ENCODE assay signal across 11 mouse cellular contexts in the genomic region with DNA sequence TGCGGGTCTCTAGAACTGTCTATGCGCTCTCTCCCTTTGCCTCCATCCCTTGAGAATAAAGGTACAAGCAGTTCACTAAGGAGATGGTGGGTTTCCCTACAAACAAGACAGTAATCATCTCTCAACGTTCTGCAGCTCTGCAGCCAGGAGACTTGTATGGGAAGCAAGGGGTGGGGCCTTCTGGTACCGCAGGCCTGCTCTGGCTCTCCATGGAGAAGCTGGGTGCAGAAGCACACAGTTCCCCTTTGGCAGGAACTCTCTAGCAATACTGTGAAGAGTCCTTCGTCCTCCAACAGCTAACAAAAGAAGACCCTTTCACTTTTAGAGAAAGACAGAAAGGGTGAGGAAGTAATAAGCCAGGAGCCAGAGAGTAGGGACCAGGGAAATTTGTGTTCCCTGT. TPM values are rescaled to one million over a fixed set of nuclear protein-coding genes. Genes with fewer than 3 reads are reported as not detected.
DNase-seq lines count a peak whose midpoint lies in the region; ATAC-seq and TF ChIP-seq lines count a peak whose summit lies in the region.
"Had no signal": no experiment of that assay in that cellular context is flagged by ENCODE, and none has a peak within 500 bp of the region (broad histone marks: within the 10 kb centered on the region; RNA-seq: fewer than 3 reads in every experiment).

No protein-coding gene starts in this region.

- H3K4me2 ChIP-seq in stomach, embryonic 14.5 days (replicated peaks; ENCODE audit: low read depth, low read length) = no peak overlapping the region
- H3K4me2 ChIP-seq: forebrain, embryonic 15.5 days; hindbrain, embryonic 13.5 days had no signal

- DNase-seq in adrenal gland, postnatal 25 days = peak; percentile 22
- DNase-seq in adrenal gland, postnatal 10 days = no peak
- DNase-seq in layer of hippocampus, adult 2 months (ENCODE audit: low spot score in 2 of 2) = no peak
- no peak for DNase-seq in layer of hippocampus, adult 11-12 months (ENCODE audit: low spot score)
- DNase-seq in liver, adult 2 months (ENCODE audit: extremely low read depth, low read depth, low spot score) = no peak
- no peak for DNase-seq in ovary, postnatal 36 days (ENCODE audit: low spot score)
- DNase-seq in urinary bladder, postnatal 14 days (ENCODE audit: low spot score) = no peak
- DNase-seq: layer of hippocampus, adult 9-11 months had no signal

- no peaks in the 10 kb centered on the region for H3K9me3 ChIP-seq in stomach, embryonic 14.5 days (ENCODE audit: control insufficient read depth, low read depth, low read length)
- H3K9me3 ChIP-seq: forebrain, embryonic 15.5 days; hindbrain, embryonic 13.5 days had no signal

- H3K27ac ChIP-seq in layer of hippocampus, adult 2 months = peak overlapping the region; percentile 32; the same call in 1 of the 2 replicates
- H3K27ac ChIP-seq in liver, adult 2 months (replicated peaks; ENCODE audit: insufficient read depth, low read depth, low read length) = peak overlapping the region; percentile 9
- peak overlapping the region; percentile 21; the same call in 1 of the 2 replicates for H3K27ac ChIP-seq in stomach, embryonic 14.5 days (ENCODE audit: low read length)
- H3K27ac ChIP-seq: forebrain, embryonic 15.5 days; hindbrain, embryonic 13.5 days had no signal

- no peak for TF ChIP-seq POLR2A in liver, adult 2 months (IDR thresholded peaks at IDR 0.05; ENCODE audit: extremely low read depth, insufficient read depth, low read length)

- H3K27me3 ChIP-seq in liver, adult 2 months (ENCODE audit: control insufficient read depth, insufficient read depth, low read length) = no peaks in the 10 kb centered on the region
- H3K27me3 ChIP-seq in stomach, embryonic 14.5 days (ENCODE audit: control insufficient read depth, insufficient read depth, low read length) = no peaks in the 10 kb centered on the region
- H3K27me3 ChIP-seq: forebrain, embryonic 15.5 days; hindbrain, embryonic 13.5 days had no signal

- 35% methylated on average over 5 of the region's 5 CpGs for WGBS in liver, adult 2 months
- WGBS in stomach, embryonic 14.5 days = 51% methylated on average over 5 of the region's 5 CpGs

- no peak overlapping the region for H3K4me3 ChIP-seq in layer of hippocampus, adult 2 months
- H3K4me3 ChIP-seq in liver, adult 2 months (ENCODE audit: insufficient read depth, low read depth, low read length) = no peak overlapping the region
- H3K4me3 ChIP-seq in stomach, embryonic 14.5 days (ENCODE audit: low read depth, low read length) = no peak overlapping the region
- H3K4me3 ChIP-seq: forebrain, embryonic 15.5 days; hindbrain, embryonic 13.5 days had no signal

- peaks cover 57% of the 10 kb centered on the region for H3K4me1 ChIP-seq in liver, adult 2 months (ENCODE audit: control insufficient read depth, insufficient read depth, low read length)
- H3K4me1 ChIP-seq in stomach, embryonic 14.5 days (ENCODE audit: control insufficient read depth, insufficient read depth, low read length) = peaks cover 34% of the 10 kb centered on the region
- H3K4me1 ChIP-seq: forebrain, embryonic 15.5 days had no signal

- no peak overlapping the region for H3K9ac ChIP-seq in liver, adult 2 months (ENCODE audit: low read depth, low read length)
- no peak overlapping the region for H3K9ac ChIP-seq in stomach, embryonic 14.5 days (replicated peaks; ENCODE audit: low read depth, low read length)
- H3K9ac ChIP-seq: forebrain, embryonic 15.5 days; hindbrain, embryonic 13.5 days had no signal

- no peaks in the 10 kb centered on the region for H3K36me3 ChIP-seq in liver, adult 2 months (ENCODE audit: control insufficient read depth, insufficient read depth, low read length)
- peaks cover 3% of the 10 kb centered on the region for H3K36me3 ChIP-seq in stomach, embryonic 14.5 days (ENCODE audit: control insufficient read depth, insufficient read depth, low read length)
- H3K36me3 ChIP-seq: forebrain, embryonic 15.5 days; hindbrain, embryonic 13.5 days had no signal

- TF ChIP-seq CTCF in layer of hippocampus, adult 2 months (conservative IDR thresholded peaks at IDR 0.05) = no peak
- TF ChIP-seq CTCF in liver, adult 2 months (IDR thresholded peaks at IDR 0.05; ENCODE audit: low read depth, low read length) = no peak

- H3K79me2 ChIP-seq in liver, adult 2 months (ENCODE audit: control insufficient read depth, insufficient read depth, low read length) = peaks cover 60% of the 10 kb centered on the region

- no peak for ATAC-seq in stomach, embryonic 14.5 days (ENCODE audit: insufficient number of reproducible peaks, insufficient read depth, low FRiP score, low read depth)
- ATAC-seq: forebrain, embryonic 15.5 days had no signal

RNA-seq across cellular contexts. Expression of a gene that starts 8.1 kb away (rescaled TPM):
- total RNA-seq in adrenal gland, postnatal 25 days (2021) = 106 TPM in 2 replicates
- 10 to 100 TPM; 79.2 to 94.0 TPM for total RNA-seq in adrenal gland, postnatal 10 days (2021)
- 10 to 100 TPM; 12.6 to 13.6 TPM for total RNA-seq in layer of hippocampus, adult 2 months (2021)
- 29.5 and 34.1 TPM in 2 replicates for total RNA-seq in liver, adult 2 months (2014; rRNA removed)
- polyA plus RNA-seq in liver, adult 2 months (2012; rRNA removed) = 35.9 and 40.1 TPM in 2 replicates
- polyA plus RNA-seq in stomach, embryonic 14.5 days (2014; fragmentation: Nextera tagmentation; extraction: Ambion mirVana) = 88.4 and 92.8 TPM in 2 replicates

RNA-seq across cellular contexts. Expression of a gene that starts 37.3 kb away (rescaled TPM):
- 426 and 454 TPM in 2 replicates for total RNA-seq in adrenal gland, postnatal 25 days (2021)
- total RNA-seq in adrenal gland, postnatal 10 days (2021) = 100 to 1,000 TPM; 358 to 456 TPM
- total RNA-seq in layer of hippocampus, adult 2 months (2021) = 100 to 1,000 TPM; 305 to 319 TPM
- total RNA-seq in liver, adult 2 months (2014; rRNA removed) = 44.2 and 45.5 TPM in 2 replicates
- polyA plus RNA-seq in liver, adult 2 months (2012; rRNA removed) = 13.9 and 14.1 TPM in 2 replicates
- 247 and 253 TPM in 2 replicates for polyA plus RNA-seq in stomach, embryonic 14.5 days (2014; fragmentation: Nextera tagmentation; extraction: Ambion mirVana)
